Mouse (Mus musculus) stomach, postnatal 0 days (tissue): Measurements from ENCODE around the gene Tmem128.

Experiments used
- CTCF ChIP-seq: IDR thresholded peaks from 2 replicates; pipeline ENCODE4 v1.5.1; 2016; ENCODE audit warnings: antibody characterized with exemption, low read depth, mild to moderate bottlenecking, moderate library complexity
- EP300 ChIP-seq: optimal IDR thresholded peaks from 2 replicates; pipeline ENCODE3; 2016; ENCODE audit warnings: antibody characterized with exemption

DNA sequence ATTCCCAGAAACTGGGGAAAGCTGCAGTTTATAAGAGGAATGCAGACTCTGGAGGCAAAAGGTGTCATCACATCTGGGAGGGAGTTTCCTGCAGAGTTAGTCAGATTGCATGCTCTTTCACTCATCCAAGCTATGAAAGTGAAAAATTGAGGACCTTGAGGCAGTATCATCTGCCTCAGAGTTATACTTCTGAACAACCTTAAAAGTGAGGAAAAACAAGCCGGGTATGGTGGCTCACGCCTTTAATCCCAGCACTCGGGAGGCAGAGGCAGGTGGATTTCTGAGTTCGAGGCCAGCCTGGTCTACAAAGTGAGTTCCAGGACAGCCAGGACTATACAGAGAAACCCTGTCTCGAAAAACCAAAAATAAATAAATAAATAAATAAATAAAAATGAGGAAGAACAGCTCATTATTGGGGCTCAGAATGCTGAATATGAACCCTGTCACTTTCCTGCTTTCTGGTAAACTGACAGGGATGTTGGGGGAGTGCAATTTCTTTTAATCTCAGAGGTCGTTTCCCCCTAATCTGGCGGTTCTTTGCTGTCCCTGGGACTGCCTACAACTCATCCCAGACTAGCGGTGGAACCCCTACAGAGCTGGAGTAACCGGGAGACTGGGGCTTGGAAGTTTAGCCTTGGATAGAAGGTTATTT is 404 bp upstream of the Tmem128 start:
- TF ChIP-seq CTCF (no peak), EP300 (no peak)
